Mouse (Mus musculus): ENCODE data around the gene Bivm. TPM values are rescaled to one million over a fixed set of nuclear protein-coding genes. Genes with fewer than 3 reads are reported as not detected.

Bivm gene
- polyA plus RNA-seq, 1 experiment from 2014 or later: 27.6 TPM

- Histone ChIP-seq H3K27ac (ENCODE audit: low read depth, low read length) (no peak overlapping the region), H3K36me3 (ENCODE audit: control insufficient read depth, insufficient read depth, low read length) (peaks cover 11% of the 10 kb centered on the region), H3K9ac (ENCODE audit: low read length) (no peak overlapping the region), H3K4me1 (replicated peaks; ENCODE audit: control insufficient read depth, insufficient read depth, low read length) (no peaks in the 10 kb centered on the region), H3K27me3 (ENCODE audit: control insufficient read depth, insufficient read depth, low read length) (no peaks in the 10 kb centered on the region), H3K4me2 (ENCODE audit: low read depth, low read length, severe bottlenecking) (no peak overlapping the region), H3K9me3 (ENCODE audit: control insufficient read depth, low read length) (no peaks in the 10 kb centered on the region), H3K4me3 (ENCODE audit: low read depth, low read length) (no peak overlapping the region)
- ATAC-seq (replicated peaks; ENCODE audit: low FRiP score) (no peak), DNase-seq (ENCODE audit: low spot score) (no peak)
- 91% methylated on average over 6 of the region's 6 CpGs for WGBS
These were observed 39.6 kb downstream of the Bivm start for GRCm38 (mm10) chr1:44158317-44158716.

- Histone ChIP-seq H3K4me2 (ENCODE audit: low read depth, low read length, severe bottlenecking) (no peak overlapping the region), H3K4me3 (ENCODE audit: low read depth, low read length) (no peak overlapping the region), H3K36me3 (ENCODE audit: control insufficient read depth, insufficient read depth, low read length) (peaks cover 17% of the 10 kb centered on the region), H3K9me3 (ENCODE audit: control insufficient read depth, low read length) (no peaks in the 10 kb centered on the region), H3K27ac (ENCODE audit: low read depth, low read length) (no peak overlapping the region), H3K4me1 (replicated peaks; ENCODE audit: control insufficient read depth, insufficient read depth, low read length) (no peaks in the 10 kb centered on the region), H3K27me3 (ENCODE audit: control insufficient read depth, insufficient read depth, low read length) (no peaks in the 10 kb centered on the region), H3K9ac (ENCODE audit: low read length) (no peak overlapping the region)
- 96% methylated on average over 6 of the region's 6 CpGs for WGBS
- DNase-seq (ENCODE audit: low spot score) (no peak), ATAC-seq (replicated peaks; ENCODE audit: low FRiP score) (no peak)
These were observed 43.1 kb downstream of the Bivm start for GRCm38 (mm10) chr1:44161818-44162217.

- ATAC-seq (replicated peaks; ENCODE audit: low FRiP score) (no peak), DNase-seq (ENCODE audit: low spot score) (no peak)
- Histone ChIP-seq H3K9me3 (ENCODE audit: control insufficient read depth, low read length) (no peaks in the 10 kb centered on the region), H3K4me2 (ENCODE audit: low read depth, low read length, severe bottlenecking) (no peak overlapping the region), H3K4me1 (replicated peaks; ENCODE audit: control insufficient read depth, insufficient read depth, low read length) (no peaks in the 10 kb centered on the region), H3K4me3 (ENCODE audit: low read depth, low read length) (no peak overlapping the region), H3K36me3 (ENCODE audit: control insufficient read depth, insufficient read depth, low read length) (peaks cover 23% of the 10 kb centered on the region), H3K27ac (ENCODE audit: low read depth, low read length) (no peak overlapping the region), H3K27me3 (ENCODE audit: control insufficient read depth, insufficient read depth, low read length) (no peaks in the 10 kb centered on the region), H3K9ac (ENCODE audit: low read length) (no peak overlapping the region)
- WGBS: 90% methylated on average over 5 of the region's 5 CpGs
These were observed 43.6 kb downstream of the Bivm start for GRCm38 (mm10) chr1:44162389-44162788.

- H3K9me3 ChIP-seq (ENCODE audit: control insufficient read depth, low read length): no peaks in the 10 kb centered on the region; the same call in 1 of the 2 replicates
- no peaks in the 10 kb centered on the region for H3K27me3 ChIP-seq (ENCODE audit: control insufficient read depth, insufficient read depth, low read length)
- no peak overlapping the region for H3K4me2 ChIP-seq (ENCODE audit: low read depth, low read length, severe bottlenecking)
- 92% methylated on average over 3 of the region's 3 CpGs for WGBS
- peaks cover 34% of the 10 kb centered on the region for H3K36me3 ChIP-seq (ENCODE audit: control insufficient read depth, insufficient read depth, low read length)
- H3K4me1 ChIP-seq (replicated peaks; ENCODE audit: control insufficient read depth, insufficient read depth, low read length): no peaks in the 10 kb centered on the region
- DNase-seq (ENCODE audit: low spot score) (no peak), ATAC-seq (replicated peaks; ENCODE audit: low FRiP score) (no peak)
- no peak overlapping the region for H3K27ac ChIP-seq (ENCODE audit: low read depth, low read length)
- H3K4me3 ChIP-seq (ENCODE audit: low read depth, low read length): no peak overlapping the region
- H3K9ac ChIP-seq (ENCODE audit: low read length): no peak overlapping the region
These were observed 49.2 kb downstream of the Bivm start for GRCm38 (mm10) chr1:44167859-44168383.

GRCm38 (mm10) chr1:44172656-44173055, 53.9 kb downstream of the Bivm start:
- H3K4me1 ChIP-seq (replicated peaks; ENCODE audit: control insufficient read depth, insufficient read depth, low read length): no peaks in the 10 kb centered on the region
- 94% methylated on average over 4 of the region's 4 CpGs for WGBS
- peaks cover 21% of the 10 kb centered on the region for H3K36me3 ChIP-seq (ENCODE audit: control insufficient read depth, insufficient read depth, low read length)
- H3K4me2 ChIP-seq (ENCODE audit: low read depth, low read length, severe bottlenecking): no peak overlapping the region
- no peak overlapping the region for H3K9ac ChIP-seq (ENCODE audit: low read length)
- no peak for DNase-seq (ENCODE audit: low spot score)
- no peaks in the 10 kb centered on the region; the same call in 1 of the 2 replicates for H3K9me3 ChIP-seq (ENCODE audit: control insufficient read depth, low read length)
- H3K4me3 ChIP-seq (ENCODE audit: low read depth, low read length): no peak overlapping the region
- H3K27me3 ChIP-seq (ENCODE audit: control insufficient read depth, insufficient read depth, low read length): no peaks in the 10 kb centered on the region
- ATAC-seq (replicated peaks; ENCODE audit: low FRiP score): no peak
- H3K27ac ChIP-seq (ENCODE audit: low read depth, low read length): no peak overlapping the region

GRCm38 (mm10) chr1:44173903-44174302, 55.1 kb downstream of the Bivm start:
- H3K36me3 ChIP-seq (ENCODE audit: control insufficient read depth, insufficient read depth, low read length): peaks cover 15% of the 10 kb centered on the region; the same call in 1 of the 2 replicates

GRCm38 (mm10) chr1:44178086-44178485, 59.3 kb downstream of the Bivm start:
- no peak for ATAC-seq (replicated peaks; ENCODE audit: low FRiP score)
- H3K27ac ChIP-seq (ENCODE audit: low read depth, low read length): no peak overlapping the region
- 94% methylated on average over 5 of the region's 5 CpGs for WGBS
- H3K9ac ChIP-seq (ENCODE audit: low read length): no peak overlapping the region
- H3K9me3 ChIP-seq (ENCODE audit: control insufficient read depth, low read length): no peaks in the 10 kb centered on the region
- no peak overlapping the region for H3K4me3 ChIP-seq (ENCODE audit: low read depth, low read length)
- no peak for DNase-seq (ENCODE audit: low spot score)
- no peak overlapping the region for H3K4me2 ChIP-seq (ENCODE audit: low read depth, low read length, severe bottlenecking)
- peaks cover 6% of the 10 kb centered on the region for H3K36me3 ChIP-seq (ENCODE audit: control insufficient read depth, insufficient read depth, low read length)
- H3K4me1 ChIP-seq (replicated peaks; ENCODE audit: control insufficient read depth, insufficient read depth, low read length): no peaks in the 10 kb centered on the region
- no peaks in the 10 kb centered on the region for H3K27me3 ChIP-seq (ENCODE audit: control insufficient read depth, insufficient read depth, low read length)

More at GRCm38 (mm10) chr1:44173903-44174302, 55.1 kb downstream of the Bivm start:
- Histone ChIP-seq H3K4me1 (replicated peaks; ENCODE audit: control insufficient read depth, insufficient read depth, low read length) (no peaks in the 10 kb centered on the region), H3K27me3 (ENCODE audit: control insufficient read depth, insufficient read depth, low read length) (no peaks in the 10 kb centered on the region), H3K9ac (ENCODE audit: low read length) (no peak overlapping the region), H3K4me2 (ENCODE audit: low read depth, low read length, severe bottlenecking) (no peak overlapping the region), H3K4me3 (ENCODE audit: low read depth, low read length) (no peak overlapping the region), H3K27ac (ENCODE audit: low read depth, low read length) (no peak overlapping the region), H3K9me3 (ENCODE audit: control insufficient read depth, low read length) (no peaks in the 10 kb centered on the region; the same call in 1 of the 2 replicates)
- DNase-seq (ENCODE audit: low spot score) (no peak), ATAC-seq (replicated peaks; ENCODE audit: low FRiP score) (no peak)
- 84% methylated on average over 8 of the region's 8 CpGs for WGBS

- H3K36me3 ChIP-seq (ENCODE audit: control insufficient read depth, insufficient read depth, low read length): peaks cover 4% of the 10 kb centered on the region
- H3K9me3 ChIP-seq (ENCODE audit: control insufficient read depth, low read length): no peaks in the 10 kb centered on the region
- no peaks in the 10 kb centered on the region for H3K4me1 ChIP-seq (replicated peaks; ENCODE audit: control insufficient read depth, insufficient read depth, low read length)
- no peaks in the 10 kb centered on the region for H3K27me3 ChIP-seq (ENCODE audit: control insufficient read depth, insufficient read depth, low read length)
- no peak overlapping the region for H3K4me2 ChIP-seq (ENCODE audit: low read depth, low read length, severe bottlenecking)
- ATAC-seq (replicated peaks; ENCODE audit: low FRiP score): no peak
- no peak overlapping the region for H3K27ac ChIP-seq (ENCODE audit: low read depth, low read length)
- no peak for DNase-seq (ENCODE audit: low spot score)
- H3K4me3 ChIP-seq (ENCODE audit: low read depth, low read length): no peak overlapping the region
- H3K9ac ChIP-seq (ENCODE audit: low read length): no peak overlapping the region
These were observed 67.6 kb downstream of the Bivm start for GRCm38 (mm10) chr1:44186396-44186795.
